Mouse (Mus musculus) adrenal gland, adult 18-20 months (tissue): ENCODE data around the gene Krt87. TPM values are rescaled to one million over a fixed set of nuclear protein-coding genes. Genes with fewer than 3 reads are reported as not detected.

Source experiments
- total RNA-seq, 2 experiments: library from RNA; stranded (reverse); gene quantifications; 1 replicate in 1 of 2; 2 replicates in 1 of 2; pipeline ENCODE4 v1.2.3; 2021

Gene Krt87
- total RNA-seq, 2 experiments from 2014 or later = not detected

Other genes with a start within 250 kb of the Krt87 start
- 10 to 100 TPM; 16.3 to 19.8 TPM for gene Grasp, start 214.6 kb downstream of the Krt87 start, total RNA-seq
- gene Nr4a1, start 184.5 kb downstream of the Krt87 start, total RNA-seq = 100 to 1,000 TPM; 275 to 349 TPM
- 10 to 100 TPM; 60.5 to 64.0 TPM for gene Atg101, start 154.5 kb downstream of the Krt87 start, total RNA-seq
- gene 6030408B16Rik, start 145.6 kb downstream of the Krt87 start, total RNA-seq = under 1 TPM; 0.27 to 0.54 TPM
- 1 to 10 TPM; 4.3 to 7.8 TPM for gene Krt80, start 68.6 kb downstream of the Krt87 start, total RNA-seq
- gene Krt7, start 27.8 kb downstream of the Krt87 start, total RNA-seq = 1 to 10 TPM; 1.4 to 2.6 TPM
- gene Krt88, start 8.9 kb upstream of the Krt87 start, total RNA-seq = not detected
- not detected for gene Krt81, start 24.9 kb upstream of the Krt87 start, total RNA-seq
- gene Krt86, start 34.7 kb upstream of the Krt87 start, total RNA-seq = not detected
- gene Krt83, start 52.7 kb upstream of the Krt87 start, total RNA-seq = not detected
- gene Gm49425, start 78.5 kb upstream of the Krt87 start, total RNA-seq = not detected
- not detected for gene Krt84, start 94.0 kb upstream of the Krt87 start, total RNA-seq
- not detected for gene Krt82, start 111.9 kb upstream of the Krt87 start, total RNA-seq
- not detected for gene Krt90, start 124.1 kb upstream of the Krt87 start, total RNA-seq
- gene Krt75, start 135.1 kb upstream of the Krt87 start, total RNA-seq = not detected
- not detected for gene Gm5414, start 189.4 kb upstream of the Krt87 start, total RNA-seq
- gene Gm5478, start 208.6 kb upstream of the Krt87 start, total RNA-seq = not detected
- not detected for gene Krt6b, start 241.5 kb upstream of the Krt87 start, total RNA-seq